Mouse (Mus musculus): ENCODE measurements at regions not wholly inside any gene's neighbourhood (a gene's known extent, or its start where the extent isn't known, plus 50 kb on each side); places are given as distances from the start of the nearest gene placed in this dataset.

DNA sequence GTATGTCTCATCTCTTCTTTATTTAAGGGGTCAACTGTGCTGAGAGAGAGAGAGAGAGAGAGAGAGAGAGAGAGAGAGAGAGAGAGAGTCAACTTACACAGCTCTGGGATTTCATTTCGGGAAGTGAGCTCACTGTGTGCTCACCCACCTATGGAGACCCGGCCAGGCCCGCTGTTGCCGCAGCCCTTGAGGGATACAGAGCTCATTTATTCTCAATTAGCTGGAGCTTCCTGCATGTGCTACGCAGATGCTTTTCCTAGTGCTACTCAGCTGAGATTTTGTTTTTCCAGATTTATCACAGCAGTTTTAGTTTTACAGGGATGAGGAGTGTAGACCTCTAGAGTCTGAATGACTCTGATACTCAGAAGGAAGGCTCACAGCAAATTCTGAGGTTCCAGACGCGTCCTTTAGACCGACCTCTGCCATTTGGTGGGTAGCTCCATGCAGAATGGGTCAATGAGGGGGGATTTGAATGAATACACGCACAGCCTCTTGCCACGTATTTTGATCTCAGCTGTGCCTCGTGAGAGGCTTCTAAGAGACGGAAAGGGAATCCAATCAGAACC lies 170.6 kb upstream of the Krr1 start:
- DNase-seq (ENCODE audit: low spot score), result peak; percentile 89
- no peaks in the 10 kb centered on the region for H3K27me3 ChIP-seq (replicated peaks; ENCODE audit: control insufficient read depth, insufficient read depth, low read length)
- H3K36me3 ChIP-seq (ENCODE audit: control insufficient read depth, insufficient read depth, low read length), result no peaks in the 10 kb centered on the region
- peak overlapping the region; percentile 19 for H3K4me2 ChIP-seq (ENCODE audit: low read depth, low read length)
- H3K9me3 ChIP-seq (ENCODE audit: control insufficient read depth, low read length), result no peaks in the 10 kb centered on the region
- ATAC-seq (ENCODE audit: low read depth), result peak; percentile 84
- no peak overlapping the region for H3K4me3 ChIP-seq (ENCODE audit: low read depth, low read length)
- H3K4me1 ChIP-seq (ENCODE audit: control insufficient read depth, insufficient read depth, low read length), result peaks cover 44% of the 10 kb centered on the region
- 0 out of 2 replicates have a peak overlapping the region, but pooled peaks have one; percentile 16 for H3K9ac ChIP-seq (ENCODE audit: low read depth, low read length)
- peak overlapping the region; percentile 71 for H3K27ac ChIP-seq (replicated peaks; ENCODE audit: low read depth, low read length)
- WGBS, result 17% methylated on average over 12 of the region's 12 CpGs

- Histone ChIP-seq H3K27ac (replicated peaks; ENCODE audit: low read depth, low read length) (no peak overlapping the region), H3K9me3 (ENCODE audit: control insufficient read depth, low read length) (no peaks in the 10 kb centered on the region), H3K4me2 (ENCODE audit: low read depth, low read length) (no peak overlapping the region), H3K9ac (ENCODE audit: low read depth, low read length) (no peak overlapping the region), H3K36me3 (ENCODE audit: control insufficient read depth, insufficient read depth, low read length) (no peaks in the 10 kb centered on the region), H3K4me3 (ENCODE audit: low read depth, low read length) (no peak overlapping the region), H3K27me3 (replicated peaks; ENCODE audit: control insufficient read depth, insufficient read depth, low read length) (no peaks in the 10 kb centered on the region), H3K4me1 (ENCODE audit: control insufficient read depth, insufficient read depth, low read length) (peaks cover 16% of the 10 kb centered on the region)
- no peak for ATAC-seq (ENCODE audit: low read depth)
- 73% methylated on average over 3 of the region's 3 CpGs for WGBS
- DNase-seq (ENCODE audit: low spot score), result no peak
These were observed 166.1 kb upstream of the Krr1 start for GRCm38 (mm10) chr10:111806333-111806732.

- H3K27ac ChIP-seq (replicated peaks; ENCODE audit: low read depth, low read length), result no peak overlapping the region
- DNase-seq (ENCODE audit: low spot score) (no peak), ATAC-seq (ENCODE audit: low read depth) (no peak)
- H3K36me3 ChIP-seq (ENCODE audit: control insufficient read depth, insufficient read depth, low read length), result no peaks in the 10 kb centered on the region
- H3K4me2 ChIP-seq (ENCODE audit: low read depth, low read length), result no peak overlapping the region
- H3K9ac ChIP-seq (ENCODE audit: low read depth, low read length), result no peak overlapping the region
- H3K9me3 ChIP-seq (ENCODE audit: control insufficient read depth, low read length), result no peaks in the 10 kb centered on the region
- 21% methylated on average over 5 of the region's 5 CpGs for WGBS
- H3K4me3 ChIP-seq (ENCODE audit: low read depth, low read length), result no peak overlapping the region
- no peaks in the 10 kb centered on the region for H3K27me3 ChIP-seq (replicated peaks; ENCODE audit: control insufficient read depth, insufficient read depth, low read length)
- peaks cover 10% of the 10 kb centered on the region for H3K4me1 ChIP-seq (ENCODE audit: control insufficient read depth, insufficient read depth, low read length)
These were observed 165.5 kb upstream of the Krr1 start for GRCm38 (mm10) chr10:111806916-111807315.

DNA sequence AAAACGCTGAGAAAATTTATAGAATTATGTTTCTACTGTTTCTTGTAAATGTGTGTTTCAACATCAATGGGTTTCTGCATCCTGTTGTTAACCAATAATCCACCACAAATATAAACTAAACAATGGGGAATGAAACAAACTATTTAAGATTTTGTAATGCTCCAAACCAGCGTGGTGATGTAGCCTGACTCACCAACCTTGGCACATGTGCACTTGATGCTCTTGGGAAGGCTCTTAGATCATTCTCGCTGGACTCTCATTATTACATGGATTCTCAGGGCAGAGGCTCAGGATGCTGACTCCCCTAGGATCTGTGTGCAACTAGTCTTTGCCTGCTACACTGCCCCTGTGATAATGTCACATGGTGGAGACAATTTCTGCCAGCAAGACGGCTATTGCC lies 158.7 kb upstream of the Krr1 start:
- DNase-seq (ENCODE audit: low spot score) (no peak), ATAC-seq (ENCODE audit: low read depth) (no peak)
- Histone ChIP-seq H3K36me3 (ENCODE audit: control insufficient read depth, insufficient read depth, low read length) (no peaks in the 10 kb centered on the region), H3K9ac (ENCODE audit: low read depth, low read length) (no peak overlapping the region), H3K4me2 (ENCODE audit: low read depth, low read length) (no peak overlapping the region), H3K4me1 (ENCODE audit: control insufficient read depth, insufficient read depth, low read length) (peaks cover 4% of the 10 kb centered on the region; the same call in 1 of the 2 replicates), H3K4me3 (ENCODE audit: low read depth, low read length) (no peak overlapping the region), H3K27me3 (replicated peaks; ENCODE audit: control insufficient read depth, insufficient read depth, low read length) (no peaks in the 10 kb centered on the region), H3K9me3 (ENCODE audit: control insufficient read depth, low read length) (no peaks in the 10 kb centered on the region), H3K27ac (replicated peaks; ENCODE audit: low read depth, low read length) (no peak overlapping the region)
- WGBS, result 84% methylated on average over 4 of the region's 4 CpGs

- Histone ChIP-seq H3K36me3 (ENCODE audit: control insufficient read depth, insufficient read depth, low read length) (no peaks in the 10 kb centered on the region), H3K9me3 (ENCODE audit: control insufficient read depth, low read length) (no peaks in the 10 kb centered on the region), H3K4me1 (ENCODE audit: control insufficient read depth, insufficient read depth, low read length) (peaks cover 4% of the 10 kb centered on the region; the same call in 1 of the 2 replicates), H3K27me3 (replicated peaks; ENCODE audit: control insufficient read depth, insufficient read depth, low read length) (no peaks in the 10 kb centered on the region), H3K9ac (ENCODE audit: low read depth, low read length) (no peak overlapping the region), H3K27ac (replicated peaks; ENCODE audit: low read depth, low read length) (no peak overlapping the region), H3K4me3 (ENCODE audit: low read depth, low read length) (no peak overlapping the region), H3K4me2 (ENCODE audit: low read depth, low read length) (no peak overlapping the region)
- DNase-seq (ENCODE audit: low spot score) (peak; percentile 65), ATAC-seq (ENCODE audit: low read depth) (peak; percentile 41; the same call in 1 of the 2 replicates)
- WGBS, result 24% methylated on average over 5 of the region's 5 CpGs
These were observed 157.8 kb upstream of the Krr1 start for GRCm38 (mm10) chr10:111814648-111815047.

DNA sequence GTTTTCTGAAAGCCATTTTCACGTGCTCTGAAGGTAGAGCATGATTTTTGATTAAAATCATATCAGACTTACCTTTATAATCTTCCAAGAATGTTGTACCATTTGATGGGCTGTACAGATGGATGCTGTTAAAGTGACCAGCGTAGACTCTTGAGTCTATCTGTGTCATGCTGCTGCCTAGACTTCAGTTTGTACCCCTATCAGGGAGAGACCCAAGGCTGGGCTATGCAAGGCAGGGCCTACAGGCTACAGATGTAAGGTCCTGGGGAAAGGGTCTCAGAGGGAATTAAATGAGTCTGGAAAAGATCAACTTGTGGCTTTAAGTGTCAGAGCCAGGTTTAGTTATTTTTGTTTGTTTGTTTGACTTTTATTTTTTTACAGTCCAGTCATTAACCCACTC lies 157.3 kb upstream of the Krr1 start:
- Histone ChIP-seq H3K4me2 (ENCODE audit: low read depth, low read length) (no peak overlapping the region), H3K9me3 (ENCODE audit: control insufficient read depth, low read length) (no peaks in the 10 kb centered on the region), H3K9ac (ENCODE audit: low read depth, low read length) (no peak overlapping the region), H3K36me3 (ENCODE audit: control insufficient read depth, insufficient read depth, low read length) (no peaks in the 10 kb centered on the region), H3K4me3 (ENCODE audit: low read depth, low read length) (no peak overlapping the region), H3K27me3 (replicated peaks; ENCODE audit: control insufficient read depth, insufficient read depth, low read length) (no peaks in the 10 kb centered on the region), H3K4me1 (ENCODE audit: control insufficient read depth, insufficient read depth, low read length) (peaks cover 4% of the 10 kb centered on the region; the same call in 1 of the 2 replicates), H3K27ac (replicated peaks; ENCODE audit: low read depth, low read length) (no peak overlapping the region)
- DNase-seq (ENCODE audit: low spot score) (no peak), ATAC-seq (ENCODE audit: low read depth) (no peak)
- WGBS, result 44% methylated on average over 2 of the region's 2 CpGs

- Histone ChIP-seq H3K4me2 (ENCODE audit: low read depth, low read length) (no peak overlapping the region), H3K4me3 (ENCODE audit: low read depth, low read length) (no peak overlapping the region), H3K9me3 (ENCODE audit: control insufficient read depth, low read length) (no peaks in the 10 kb centered on the region), H3K9ac (ENCODE audit: low read depth, low read length) (no peak overlapping the region), H3K27me3 (replicated peaks; ENCODE audit: control insufficient read depth, insufficient read depth, low read length) (no peaks in the 10 kb centered on the region), H3K4me1 (ENCODE audit: control insufficient read depth, insufficient read depth, low read length) (peaks cover 4% of the 10 kb centered on the region; the same call in 1 of the 2 replicates), H3K36me3 (ENCODE audit: control insufficient read depth, insufficient read depth, low read length) (no peaks in the 10 kb centered on the region), H3K27ac (replicated peaks; ENCODE audit: low read depth, low read length) (no peak overlapping the region)
- 64% methylated on average over 7 of the region's 7 CpGs for WGBS
- ATAC-seq (ENCODE audit: low read depth), result no peak
- no peak for DNase-seq (ENCODE audit: low spot score)
These were observed 156.5 kb upstream of the Krr1 start for GRCm38 (mm10) chr10:111815821-111816599.

GRCm38 (mm10) chr10:111819755-111820451 lies 152.6 kb upstream of the Krr1 start:
- H3K27me3 ChIP-seq (replicated peaks; ENCODE audit: control insufficient read depth, insufficient read depth, low read length), result no peaks in the 10 kb centered on the region
- no peaks in the 10 kb centered on the region for H3K36me3 ChIP-seq (ENCODE audit: control insufficient read depth, insufficient read depth, low read length)
- no peaks in the 10 kb centered on the region; the same call in 1 of the 2 replicates for H3K4me1 ChIP-seq (ENCODE audit: control insufficient read depth, insufficient read depth, low read length)
- no peak for DNase-seq (ENCODE audit: low spot score)
- no peaks in the 10 kb centered on the region for H3K9me3 ChIP-seq (ENCODE audit: control insufficient read depth, low read length)
- 96% methylated on average over 8 of the region's 8 CpGs for WGBS
- no peak overlapping the region for H3K4me3 ChIP-seq (ENCODE audit: low read depth, low read length)
- H3K4me2 ChIP-seq (ENCODE audit: low read depth, low read length), result no peak overlapping the region
- no peak for ATAC-seq (ENCODE audit: low read depth)
- H3K9ac ChIP-seq (ENCODE audit: low read depth, low read length), result no peak overlapping the region
- no peak overlapping the region for H3K27ac ChIP-seq (replicated peaks; ENCODE audit: low read depth, low read length)

All from embryonic facial prominence, embryonic 14.5 days (tissue).